Mouse (Mus musculus) heart, embryonic 11.5 days (tissue): ENCODE results near the gene Itga2b. TPM values are rescaled to one million over a fixed set of nuclear protein-coding genes. Genes with fewer than 3 reads are reported as not detected.

ENCODE experiments used
- ATAC-seq: fragments of 200-750 bp; cut with Nextera tagmentation; replicated peaks from 2 replicates; pipeline ENCODE4 v1.8.0; 2017; ENCODE audit warnings: moderate library complexity; ENCODE audit not compliant: insufficient number of reproducible peaks, low FRiP score, low TSS enrichment
- H3K27ac ChIP-seq: fragments of 300-500 bp; sonication (generic); 2 replicates; pipeline ENCODE4 v1.5.1; 2014; ENCODE audit warnings: mild to moderate bottlenecking, low read depth, low read length
- H3K27me3 ChIP-seq: fragments of 300-500 bp; sonication (generic); 2 replicates; pipeline ENCODE4 v1.6.1; 2014; ENCODE audit warnings: mild to moderate bottlenecking, low read length, mixed read lengths; ENCODE audit not compliant: control insufficient read depth, insufficient read depth
- H3K36me3 ChIP-seq: fragments of 300-500 bp; sonication (generic); 2 replicates; pipeline ENCODE4 v1.6.1; 2014; ENCODE audit warnings: mild to moderate bottlenecking, low read length, moderate library complexity, mixed read lengths; ENCODE audit not compliant: control insufficient read depth, insufficient read depth
- H3K4me1 ChIP-seq: fragments of 300-500 bp; sonication (generic); 2 replicates; pipeline ENCODE4 v1.6.1; 2014; ENCODE audit warnings: low read length; ENCODE audit not compliant: control insufficient read depth, insufficient read depth
- H3K4me2 ChIP-seq: fragments of 300-500 bp; sonication (generic); 2 replicates; pipeline ENCODE4 v1.6.1; 2014; ENCODE audit warnings: mild to moderate bottlenecking, moderate library complexity
- H3K4me3 ChIP-seq: fragments of 300-500 bp; sonication (generic); 2 replicates; pipeline ENCODE4 v1.5.1; 2014; ENCODE audit warnings: low read depth, low read length
- H3K9ac ChIP-seq: fragments of 300-500 bp; sonication (generic); 2 replicates; pipeline ENCODE4 v1.6.1; 2014; ENCODE audit warnings: mild to moderate bottlenecking, low read depth, low read length, moderate library complexity
- H3K9me3 ChIP-seq: fragments of 300-500 bp; sonication (generic); replicated peaks from 2 replicates; pipeline ENCODE4 v1.6.1; 2016; ENCODE audit warnings: low read length; ENCODE audit not compliant: control insufficient read depth
- WGBS: fragments of 180-500 bp; shearing (Covaris S2); extraction: QIAGEN DNeasy Blood & Tissue Kit; methylation state at CpG from one replicate; pipeline ENCODE4 v1.1.7; 2014; ENCODE audit not compliant: insufficient replicate concordance; 5-methylcytosine and 5-hydroxymethylcytosine counted together
- polyA plus RNA-seq: library from polyadenylated mRNA; unstranded; fragments of >200 nt; fragmentation: Nextera tagmentation; extraction: Ambion mirVana; gene quantifications from 2 replicates; pipeline ENCODE4 v1.2.1, GENCODE M21; 2014

The Itga2b gene
- polyA plus RNA-seq, 1 experiment from 2014 or later, result 8.5 TPM

DNA sequence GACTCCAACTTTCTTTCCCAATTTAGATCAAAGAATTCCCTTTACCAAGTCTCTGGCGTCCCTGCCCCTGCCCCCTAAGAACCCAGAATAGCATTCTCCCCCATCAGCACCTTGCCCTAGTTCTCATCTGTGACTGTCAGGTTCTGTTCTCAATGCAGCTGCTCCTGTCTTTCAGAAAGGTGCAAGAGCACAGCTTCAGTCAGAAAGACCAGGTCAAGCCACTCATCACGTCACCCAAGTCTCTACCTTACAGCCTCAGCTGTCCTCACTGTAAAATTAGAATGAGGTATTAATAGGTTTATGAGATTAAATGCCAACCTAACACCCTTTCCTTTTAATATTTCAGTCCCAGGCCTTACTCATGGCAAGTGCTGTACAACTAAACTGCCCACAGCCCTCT, 23.3 kb upstream of the Itga2b start:
- Histone ChIP-seq H3K27ac (0 out of 2 replicates have a peak overlapping the region, but pooled peaks have one; percentile 10), H3K4me2 (no peak overlapping the region), H3K4me3 (no peak overlapping the region), H3K9me3 (no peaks in the 10 kb centered on the region), H3K4me1 (0 out of 2 replicates have a peak, but pooled peaks cover 4% of the 10 kb centered on the region), H3K27me3 (no peaks in the 10 kb centered on the region), H3K36me3 (peaks cover 3% of the 10 kb centered on the region; the same call in 1 of the 2 replicates), H3K9ac (no peak overlapping the region)
- 54% methylated on average over 2 of the region's 2 CpGs for WGBS
- ATAC-seq, result no peak

DNA sequence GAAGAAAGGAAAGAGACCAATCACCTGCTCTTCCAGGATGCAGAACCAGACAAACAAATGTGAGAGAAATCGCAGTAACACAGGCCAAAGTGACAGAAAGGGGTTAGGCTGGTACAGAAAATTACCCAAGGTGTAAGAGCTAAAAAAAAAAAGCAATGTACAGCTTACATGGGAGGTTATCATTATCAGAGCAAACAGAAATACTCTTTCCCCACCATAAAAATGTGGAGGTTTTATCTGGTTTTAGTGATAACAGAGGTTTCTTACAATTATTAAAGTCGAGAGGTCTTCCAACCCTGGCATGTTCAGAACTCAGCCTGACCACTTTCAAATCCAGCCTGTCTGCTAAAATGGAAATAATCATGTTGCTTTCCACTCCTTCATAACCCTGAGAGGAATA, 18.0 kb upstream of the Itga2b start:
- Histone ChIP-seq H3K36me3 (peaks cover 15% of the 10 kb centered on the region), H3K4me1 (no peaks in the 10 kb centered on the region), H3K27ac (no peak overlapping the region), H3K27me3 (no peaks in the 10 kb centered on the region), H3K4me3 (no peak overlapping the region), H3K4me2 (no peak overlapping the region), H3K9ac (no peak overlapping the region), H3K9me3 (no peaks in the 10 kb centered on the region)
- WGBS, result 70% methylated on average over 2 of the region's 2 CpGs
- ATAC-seq, result no peak

DNA sequence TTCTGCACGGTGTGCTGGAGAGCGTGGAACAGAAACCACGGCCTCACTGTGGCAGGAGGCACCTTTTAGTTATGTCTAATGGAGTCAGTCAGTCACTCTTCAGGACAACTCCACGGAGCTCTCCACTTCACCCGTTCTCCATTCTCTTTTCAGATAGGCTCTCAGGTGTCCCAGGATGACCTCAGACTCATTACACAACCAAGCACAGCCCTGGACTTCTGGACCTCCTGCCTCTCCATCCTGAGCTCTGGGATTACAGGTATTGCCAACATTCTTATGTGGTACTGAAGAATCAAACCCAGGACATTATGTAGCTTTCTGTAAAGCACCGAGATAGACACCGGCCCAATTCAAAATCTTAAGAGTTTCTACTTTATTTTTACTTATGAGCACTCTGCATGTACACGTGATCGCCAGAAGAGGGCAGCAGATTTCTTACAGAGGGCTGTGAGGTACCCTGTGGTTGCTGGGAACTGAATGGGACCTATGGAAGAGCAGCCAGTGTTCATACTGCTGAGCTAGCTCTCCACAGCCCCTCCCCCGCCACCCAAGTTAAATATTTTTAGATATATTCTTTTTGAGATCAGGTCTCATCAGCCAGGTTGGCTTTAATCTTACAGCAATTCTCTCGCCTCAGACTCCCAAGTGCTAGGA, 16.9 kb upstream of the Itga2b start:
- H3K4me3 ChIP-seq, result no peak overlapping the region
- H3K27ac ChIP-seq, result no peak overlapping the region
- WGBS, result 65% methylated on average over 11 of the region's 11 CpGs
- peaks cover 20% of the 10 kb centered on the region for H3K36me3 ChIP-seq
- no peak overlapping the region for H3K9ac ChIP-seq
- no peak overlapping the region for H3K4me2 ChIP-seq
- no peaks in the 10 kb centered on the region for H3K9me3 ChIP-seq
- no peak for ATAC-seq
- H3K4me1 ChIP-seq, result no peaks in the 10 kb centered on the region
- H3K27me3 ChIP-seq, result no peaks in the 10 kb centered on the region

GRCm38 (mm10) chr11:102481779-102482178, 11.9 kb upstream of the Itga2b start:
- WGBS, result 89% methylated on average over 10 of the region's 10 CpGs
- Histone ChIP-seq H3K36me3 (peaks cover 50% of the 10 kb centered on the region), H3K27ac (no peak overlapping the region), H3K4me3 (no peak overlapping the region), H3K4me2 (no peak overlapping the region), H3K4me1 (no peaks in the 10 kb centered on the region), H3K9me3 (no peaks in the 10 kb centered on the region), H3K9ac (no peak overlapping the region), H3K27me3 (no peaks in the 10 kb centered on the region)
- ATAC-seq, result no peak

DNA sequence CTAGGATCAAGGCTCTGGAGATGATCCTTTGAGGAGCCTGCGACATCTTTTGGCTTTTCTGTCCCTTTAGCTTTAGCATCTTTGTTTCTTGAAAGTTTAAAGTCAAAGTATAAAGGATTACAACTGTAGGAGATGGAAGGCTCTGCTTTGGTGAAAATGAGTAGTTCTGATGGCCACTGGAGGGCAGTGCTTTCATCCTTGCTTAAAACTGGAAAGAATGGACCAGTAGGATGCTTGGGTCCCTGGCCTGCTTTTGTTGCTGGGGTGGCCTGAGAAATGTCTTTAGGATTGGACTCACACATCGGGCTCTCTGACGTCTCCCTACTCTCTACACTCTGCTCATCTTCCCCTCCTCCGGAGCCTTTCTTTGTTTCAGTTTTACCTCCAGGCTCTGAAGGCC, 11.0 kb upstream of the Itga2b start:
- no peak for ATAC-seq
- 91% methylated on average over 4 of the region's 4 CpGs for WGBS
- no peak overlapping the region for H3K9ac ChIP-seq
- peaks cover 43% of the 10 kb centered on the region for H3K36me3 ChIP-seq
- no peak overlapping the region for H3K4me3 ChIP-seq
- no peak overlapping the region for H3K4me2 ChIP-seq
- H3K27ac ChIP-seq, result no peak overlapping the region
- no peaks in the 10 kb centered on the region for H3K27me3 ChIP-seq
- H3K9me3 ChIP-seq, result no peaks in the 10 kb centered on the region
- H3K4me1 ChIP-seq, result no peaks in the 10 kb centered on the region

DNA sequence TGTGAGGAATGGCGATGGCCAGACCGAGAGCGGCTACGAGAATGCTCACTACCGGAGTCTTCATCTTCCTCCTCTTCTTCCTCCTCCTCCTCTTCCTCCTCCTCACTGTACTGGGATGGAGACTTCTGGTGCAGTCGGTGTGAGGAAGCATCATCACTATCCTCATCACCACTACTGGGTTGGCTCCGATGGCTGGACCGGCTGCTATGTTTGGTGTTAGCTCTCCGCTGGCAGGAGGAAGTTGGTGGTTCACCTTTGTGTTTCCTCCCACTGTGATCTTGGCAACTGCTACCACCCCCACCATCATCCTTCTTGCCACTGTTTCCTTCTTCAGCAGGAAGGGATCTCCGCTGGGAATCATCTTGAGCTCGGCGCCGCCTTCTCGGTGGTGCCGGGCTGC, 10.2 kb upstream of the Itga2b start:
- no peaks in the 10 kb centered on the region for H3K27me3 ChIP-seq
- no peak overlapping the region for H3K9ac ChIP-seq
- H3K27ac ChIP-seq, result no peak overlapping the region
- H3K9me3 ChIP-seq, result no peaks in the 10 kb centered on the region
- H3K4me1 ChIP-seq, result no peaks in the 10 kb centered on the region
- peaks cover 39% of the 10 kb centered on the region for H3K36me3 ChIP-seq
- H3K4me2 ChIP-seq, result no peak overlapping the region
- no peak overlapping the region for H3K4me3 ChIP-seq
- 93% methylated on average over 15 of the region's 15 CpGs for WGBS
- no peak for ATAC-seq

DNA sequence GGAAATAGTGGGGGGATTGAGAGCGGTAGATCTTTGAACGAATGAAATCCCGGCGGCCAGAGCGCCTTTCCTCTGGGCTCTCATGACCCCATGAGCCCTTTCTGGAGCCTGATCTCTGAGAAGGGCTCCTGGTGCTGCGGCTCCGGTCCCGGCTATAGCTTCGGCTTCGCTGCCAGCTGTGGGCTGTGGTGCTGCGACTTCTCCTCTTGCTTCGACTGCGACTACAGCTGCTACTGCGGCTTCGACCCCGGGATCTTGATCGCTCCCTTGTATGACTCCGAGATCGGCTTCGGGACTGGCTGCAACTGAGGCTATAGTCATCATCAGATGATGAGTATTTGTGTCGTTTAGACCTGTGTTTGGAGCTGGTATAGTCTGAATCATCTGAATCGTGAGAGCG, 9.7 kb upstream of the Itga2b start:
- H3K27ac ChIP-seq, result no peak overlapping the region
- no peak overlapping the region for H3K4me3 ChIP-seq
- H3K4me1 ChIP-seq, result no peaks in the 10 kb centered on the region
- no peak for ATAC-seq
- no peaks in the 10 kb centered on the region for H3K27me3 ChIP-seq
- no peak overlapping the region for H3K9ac ChIP-seq
- H3K9me3 ChIP-seq, result no peaks in the 10 kb centered on the region
- H3K36me3 ChIP-seq, result peaks cover 38% of the 10 kb centered on the region
- WGBS, result 95% methylated on average over 23 of the region's 23 CpGs
- H3K4me2 ChIP-seq, result no peak overlapping the region

DNA sequence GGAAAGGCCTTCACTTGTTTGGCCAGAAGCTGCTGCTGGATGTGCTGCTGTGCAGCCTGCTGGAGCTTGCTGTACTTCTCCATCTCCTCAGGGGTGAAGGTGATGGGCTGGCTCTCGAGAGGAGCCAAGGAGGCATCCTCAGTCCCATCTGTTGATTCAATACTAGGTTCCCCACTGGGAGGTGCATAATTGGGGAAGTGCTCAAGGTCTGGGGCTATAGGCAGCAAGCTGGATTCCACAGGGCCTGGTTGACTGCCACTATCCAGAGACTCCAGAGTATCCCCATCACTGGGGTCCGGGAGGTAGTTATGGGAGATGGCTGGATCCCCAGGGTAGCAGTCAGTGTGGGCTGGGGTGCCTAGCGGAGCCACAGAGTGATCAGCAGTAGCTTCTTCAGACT, 8.7 kb upstream of the Itga2b start:
- H3K9me3 ChIP-seq, result no peaks in the 10 kb centered on the region
- no peak overlapping the region for H3K9ac ChIP-seq
- 93% methylated on average over 3 of the region's 3 CpGs for WGBS
- no peak overlapping the region for H3K4me3 ChIP-seq
- no peaks in the 10 kb centered on the region for H3K27me3 ChIP-seq
- H3K36me3 ChIP-seq, result peaks cover 35% of the 10 kb centered on the region
- ATAC-seq, result no peak
- H3K4me1 ChIP-seq, result no peaks in the 10 kb centered on the region
- no peak overlapping the region for H3K27ac ChIP-seq
- no peak overlapping the region for H3K4me2 ChIP-seq

DNA sequence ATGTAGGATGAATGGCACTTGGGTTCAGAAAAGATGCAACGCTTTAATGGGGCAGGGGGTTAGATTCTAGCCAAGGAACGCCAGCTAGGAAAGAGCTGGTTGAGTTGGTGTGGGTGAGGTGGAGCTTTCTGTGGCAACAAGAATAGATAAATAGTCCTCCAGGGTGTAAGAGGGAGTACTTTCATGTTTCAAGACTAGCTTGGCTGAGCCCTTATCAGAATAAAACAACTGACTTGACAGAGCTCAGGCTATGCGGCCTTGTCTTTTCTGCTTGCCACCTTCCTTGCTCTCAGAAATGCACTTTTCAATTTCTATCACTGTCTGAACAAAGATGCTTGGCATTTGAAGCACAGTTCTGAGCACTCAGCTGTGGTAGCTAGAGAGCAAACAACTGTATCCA, 5.1 kb upstream of the Itga2b start:
- Histone ChIP-seq H3K9ac (no peak overlapping the region), H3K4me1 (0 out of 2 replicates have a peak, but pooled peaks cover 3% of the 10 kb centered on the region), H3K27me3 (no peaks in the 10 kb centered on the region), H3K4me2 (no peak overlapping the region), H3K9me3 (no peaks in the 10 kb centered on the region), H3K4me3 (no peak overlapping the region), H3K27ac (no peak overlapping the region), H3K36me3 (peaks cover 21% of the 10 kb centered on the region)
- WGBS, result 86% methylated on average over 3 of the region's 3 CpGs
- no peak for ATAC-seq
